Mouse (Mus musculus) testis, adult 2 months (tissue): ENCODE data around the gene Pdzd7. TPM values are rescaled to one million over a fixed set of nuclear protein-coding genes. Genes with fewer than 3 reads are reported as not detected.
A peak's percentile ranks its signal among the peaks of the same experiment; 100 is the strongest.

Source experiments
- H3K27ac ChIP-seq: fragments of 200-500 bp; 2 replicates; pipeline ENCODE4 v1.5.1; 2012; ENCODE audit warnings: low read depth, low read length; ENCODE audit not compliant: control insufficient read depth, insufficient read depth
- H3K27me3 ChIP-seq: fragments of 200-500 bp; 2 replicates; pipeline ENCODE4 v1.6.1; 2012; ENCODE audit warnings: mild to moderate bottlenecking, low read length, moderate library complexity; ENCODE audit not compliant: control insufficient read depth, insufficient read depth
- H3K36me3 ChIP-seq: fragments of 200-500 bp; 2 replicates; pipeline ENCODE4 v1.6.1; 2012; ENCODE audit warnings: mild to moderate bottlenecking, low read length; ENCODE audit not compliant: control insufficient read depth, insufficient read depth
- H3K4me1 ChIP-seq: fragments of 200-500 bp; 2 replicates; pipeline ENCODE4 v1.6.1; 2012; ENCODE audit warnings: low read length; ENCODE audit not compliant: control insufficient read depth, insufficient read depth
- H3K4me3 ChIP-seq: fragments of 200-500 bp; 2 replicates; pipeline ENCODE4 v1.5.1; 2012; ENCODE audit warnings: low read depth, mild to moderate bottlenecking, low read length, moderate library complexity, mixed read lengths; ENCODE audit not compliant: control insufficient read depth
- CTCF ChIP-seq: fragments of 200-500 bp; IDR thresholded peaks from 2 replicates; pipeline ENCODE4 v1.5.1; 2012; ENCODE audit warnings: low read depth, mild to moderate bottlenecking, inconsistent platforms, low read length, moderate library complexity; ENCODE audit not compliant: control insufficient read depth, insufficient read depth, insufficient replicate concordance
- POLR2A ChIP-seq: fragments of 200-500 bp; IDR thresholded peaks from 2 replicates; pipeline ENCODE4 v1.6.1; 2012; ENCODE audit warnings: low read depth, mild to moderate bottlenecking, inconsistent platforms, low read length, moderate library complexity; ENCODE audit not compliant: control insufficient read depth
- polyA plus RNA-seq: library from polyadenylated mRNA; depleted of rRNA; stranded (reverse); fragments of >200 nt; gene quantifications from 2 replicates; pipeline ENCODE4 v1.2.3, GENCODE M21; 2012

The Pdzd7 gene
- polyA plus RNA-seq, 1 experiment = 1.0 TPM

DNA sequence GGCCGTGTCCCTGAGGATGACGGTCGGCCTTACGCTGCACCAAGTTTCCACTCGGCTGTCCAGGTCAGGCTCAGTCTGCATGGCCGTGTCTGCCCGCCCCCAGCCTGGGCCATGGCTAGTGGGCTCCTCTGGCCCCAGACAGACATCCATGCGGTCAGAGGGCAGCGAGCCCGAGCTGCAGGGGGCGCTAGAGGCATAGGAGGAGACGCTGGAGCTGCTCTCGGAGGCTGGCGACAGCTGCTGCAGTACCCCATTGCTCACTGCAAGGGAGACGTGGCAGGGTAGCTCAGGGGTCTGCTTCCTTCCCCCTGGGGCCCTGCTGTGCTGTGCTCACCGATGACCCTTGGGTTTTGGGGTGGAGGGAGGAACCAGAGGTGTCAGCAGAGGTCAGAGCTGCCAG is 8.7 kb downstream of the Pdzd7 start:
- TF ChIP-seq CTCF = peak; percentile 56; the same call in 1 of the 2 replicates
- no peak for TF ChIP-seq POLR2A
- Histone ChIP-seq H3K27ac (no peak overlapping the region), H3K4me3 (no peak overlapping the region), H3K36me3 (no peaks in the 10 kb centered on the region), H3K4me1 (peaks cover 7% of the 10 kb centered on the region; the same call in 1 of the 2 replicates), H3K27me3 (no peaks in the 10 kb centered on the region)

- Histone ChIP-seq H3K36me3 (no peaks in the 10 kb centered on the region), H3K27me3 (no peaks in the 10 kb centered on the region), H3K27ac (no peak overlapping the region), H3K4me1 (peaks cover 12% of the 10 kb centered on the region), H3K4me3 (no peak overlapping the region)
- TF ChIP-seq POLR2A = no peak
- peak; percentile 29; the same call in 1 of the 2 replicates for TF ChIP-seq CTCF
These were observed 12.8 kb downstream of the Pdzd7 start for GRCm38 (mm10) chr19:45032570-45033332.

- Histone ChIP-seq H3K27me3 (no peaks in the 10 kb centered on the region), H3K27ac (no peak overlapping the region), H3K36me3 (no peaks in the 10 kb centered on the region), H3K4me3 (no peak overlapping the region), H3K4me1 (peaks cover 12% of the 10 kb centered on the region)
- TF ChIP-seq POLR2A (no peak), CTCF (peak; percentile 75; the same call in 1 of the 2 replicates)
These were observed 13.7 kb downstream of the Pdzd7 start for GRCm38 (mm10) chr19:45031780-45032179.

GRCm38 (mm10) chr19:45030746-45031693 is 14.5 kb downstream of the Pdzd7 start:
- Histone ChIP-seq H3K36me3 (no peaks in the 10 kb centered on the region), H3K4me3 (no peak overlapping the region), H3K27ac (no peak overlapping the region), H3K27me3 (no peaks in the 10 kb centered on the region), H3K4me1 (peaks cover 16% of the 10 kb centered on the region)
- TF ChIP-seq CTCF (peak; percentile 66; the same call in 1 of the 2 replicates), POLR2A (no peak)

DNA sequence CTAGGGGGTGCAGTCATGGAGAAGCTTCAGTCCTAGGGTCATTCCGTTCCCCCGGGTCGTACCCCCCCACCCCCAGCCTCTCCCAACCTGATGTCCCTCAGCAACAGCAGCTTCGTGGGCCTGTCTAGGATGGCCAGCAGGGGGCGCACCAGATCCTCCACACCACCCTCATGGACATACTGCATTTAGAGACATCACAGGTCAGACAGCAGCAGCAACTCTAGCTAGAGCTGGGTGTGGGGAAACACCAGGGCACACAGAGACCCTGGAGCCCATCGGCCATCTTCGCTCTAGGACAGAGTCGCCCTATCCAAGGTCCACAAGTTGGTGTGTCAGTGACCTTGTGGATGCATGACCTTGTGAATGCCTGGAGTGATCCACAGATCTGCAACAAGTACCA is 15.4 kb downstream of the Pdzd7 start:
- TF ChIP-seq CTCF (peak; percentile 91), POLR2A (no peak)
- Histone ChIP-seq H3K4me1 (peaks cover 17% of the 10 kb centered on the region), H3K4me3 (no peak overlapping the region), H3K27me3 (no peaks in the 10 kb centered on the region), H3K36me3 (no peaks in the 10 kb centered on the region), H3K27ac (no peak overlapping the region)

- H3K27me3 ChIP-seq = no peaks in the 10 kb centered on the region
- H3K27ac ChIP-seq = no peak overlapping the region
- peaks cover 21% of the 10 kb centered on the region for H3K4me1 ChIP-seq
- no peaks in the 10 kb centered on the region for H3K36me3 ChIP-seq
- TF ChIP-seq CTCF (no peak), POLR2A (no peak)
- no peak overlapping the region for H3K4me3 ChIP-seq
These were observed 15.9 kb downstream of the Pdzd7 start for GRCm38 (mm10) chr19:45029571-45029970.

- H3K27ac ChIP-seq = peak overlapping the region; percentile 14; the same call in 1 of the 2 replicates
- H3K36me3 ChIP-seq = no peaks in the 10 kb centered on the region
- H3K4me3 ChIP-seq = 0 out of 2 replicates have a peak overlapping the region, but pooled peaks have one; percentile 14
- no peaks in the 10 kb centered on the region; the same call in 1 of the 2 replicates for H3K27me3 ChIP-seq
- TF ChIP-seq POLR2A = no peak
- no peak for TF ChIP-seq CTCF
- peaks cover 26% of the 10 kb centered on the region for H3K4me1 ChIP-seq
These were observed 16.8 kb downstream of the Pdzd7 start for GRCm38 (mm10) chr19:45028746-45029145.
